Mouse (Mus musculus) hindbrain, embryonic 11.5 days (tissue): ENCODE data around the gene Fbxw24. TPM values are rescaled to one million over a fixed set of nuclear protein-coding genes. Genes with fewer than 3 reads are reported as not detected.

Source experiments
- ATAC-seq: fragments of 200-750 bp; cut with Nextera tagmentation; 2 replicates; pipeline ENCODE4 v1.8.0; 2017; ENCODE audit warnings: mild to moderate bottlenecking, moderate TSS enrichment, moderate library complexity; ENCODE audit not compliant: low FRiP score
- DNase-seq: peaks from one replicate; pipeline ENCODE4 v3.0.0-alpha.2; 2015; ENCODE audit warnings: low spot score
- H3K27ac ChIP-seq: fragments of 300-500 bp; sonication (generic); 2 replicates; pipeline ENCODE4 v1.5.1; 2014; ENCODE audit warnings: mild to moderate bottlenecking, low read depth, low read length
- H3K27me3 ChIP-seq: fragments of 300-500 bp; sonication (generic); 2 replicates; pipeline ENCODE4 v1.6.1; 2014; ENCODE audit warnings: mild to moderate bottlenecking, low read length, moderate library complexity, mixed read lengths; ENCODE audit not compliant: control insufficient read depth, insufficient read depth
- H3K36me3 ChIP-seq: fragments of 300-500 bp; sonication (generic); 2 replicates; pipeline ENCODE4 v1.6.1; 2014; ENCODE audit warnings: mild to moderate bottlenecking, low read length, moderate library complexity, mixed read lengths; ENCODE audit not compliant: control insufficient read depth, insufficient read depth
- H3K4me1 ChIP-seq: fragments of 300-500 bp; sonication (generic); replicated peaks from 2 replicates; pipeline ENCODE4 v1.6.1; 2014; ENCODE audit warnings: low read length, mixed read lengths; ENCODE audit not compliant: control insufficient read depth, insufficient read depth
- H3K4me2 ChIP-seq: fragments of 300-500 bp; sonication (generic); replicated peaks from 2 replicates; pipeline ENCODE4 v1.6.1; 2014; ENCODE audit warnings: mild to moderate bottlenecking, low read depth, low read length
- H3K4me3 ChIP-seq: fragments of 300-500 bp; sonication (generic); 2 replicates; pipeline ENCODE4 v1.5.1; 2014; ENCODE audit warnings: low read depth, low read length
- H3K9ac ChIP-seq: fragments of 300-500 bp; sonication (generic); 2 replicates; pipeline ENCODE4 v1.6.1; 2014; ENCODE audit warnings: low read depth, low read length
- H3K9me3 ChIP-seq: fragments of 300-500 bp; sonication (generic); 2 replicates; pipeline ENCODE4 v1.6.1; 2016; ENCODE audit warnings: low read length; ENCODE audit not compliant: control insufficient read depth
- WGBS: fragments of 180-500 bp; shearing (Covaris S2); extraction: QIAGEN DNeasy Blood & Tissue Kit; methylation state at CpG from one replicate; pipeline ENCODE4 v1.1.7; 2014; 5-methylcytosine and 5-hydroxymethylcytosine counted together
- polyA plus RNA-seq: library from polyadenylated mRNA; unstranded; fragments of >200 nt; fragmentation: Nextera tagmentation; extraction: Ambion mirVana; gene quantifications from 2 replicates; pipeline ENCODE4 v1.2.1, GENCODE M21; 2014

The Fbxw24 gene
- polyA plus RNA-seq, 1 experiment from 2014 or later, result not detected

DNA sequence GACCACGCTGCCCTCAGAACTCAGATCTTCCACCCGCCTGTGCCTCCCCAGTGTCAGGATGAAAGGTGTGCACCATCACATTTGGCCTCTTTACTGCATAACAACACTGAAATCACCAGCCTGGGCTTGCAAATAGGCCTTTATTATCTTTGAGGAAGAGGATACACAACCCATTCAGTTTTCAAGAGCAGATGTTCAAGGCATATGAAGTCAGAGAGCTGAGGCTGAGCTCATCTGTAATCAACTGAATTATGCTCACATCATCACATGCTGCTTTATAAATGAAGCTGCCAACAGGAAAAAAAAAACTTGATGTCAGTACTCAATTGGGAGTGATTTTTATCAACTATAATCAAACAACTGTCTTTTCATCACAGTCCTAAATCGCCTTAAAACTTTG lies 73.4 kb downstream of the Fbxw24 start:
- H3K36me3 ChIP-seq, result no peaks in the 10 kb centered on the region

More for the DNA sequence above, 73.4 kb downstream of the Fbxw24 start:
- Histone ChIP-seq H3K9ac (no peak overlapping the region), H3K4me2 (no peak overlapping the region), H3K27me3 (no peaks in the 10 kb centered on the region), H3K4me3 (no peak overlapping the region), H3K4me1 (no peaks in the 10 kb centered on the region), H3K27ac (no peak overlapping the region), H3K9me3 (no peaks in the 10 kb centered on the region)
- no peak for ATAC-seq
- DNase-seq, result no peak
- 79% methylated on average over 3 of the region's 3 CpGs for WGBS

Other genes starting within 250 kb of the Fbxw24 start
- gene Fbxw22, start 221.8 kb downstream of the Fbxw24 start, polyA plus RNA-seq, result not detected in 2 replicates
- gene Fbxw16, start 176.9 kb downstream of the Fbxw24 start, polyA plus RNA-seq, result not detected in 2 replicates
- 0.09 TPM in 1 of 2 replicates, not detected in the other for gene Fbxw19, start 130.2 kb downstream of the Fbxw24 start, polyA plus RNA-seq
- not detected in 2 replicates for gene Fbxw15, start 57.8 kb downstream of the Fbxw24 start, polyA plus RNA-seq
- gene Fbxw25, start 38.6 kb upstream of the Fbxw24 start, polyA plus RNA-seq, result 0.13 TPM in 1 of 2 replicates, not detected in the other
- 0.10 TPM in 1 of 2 replicates, not detected in the other for gene Fbxw18, start 76.6 kb upstream of the Fbxw24 start, polyA plus RNA-seq
- gene Fbxw26, start 120.0 kb upstream of the Fbxw24 start, polyA plus RNA-seq, result not detected in 2 replicates
- not detected in 2 replicates for gene Fbxw27, start 164.6 kb upstream of the Fbxw24 start, polyA plus RNA-seq
- not detected in 2 replicates for gene Spink8, start 186.2 kb upstream of the Fbxw24 start, polyA plus RNA-seq
- 89.2 and 90.6 TPM in 2 replicates for gene Nme6, start 206.7 kb upstream of the Fbxw24 start, polyA plus RNA-seq
- gene Camp, start 223.6 kb upstream of the Fbxw24 start, polyA plus RNA-seq, result 0.28 and 0.31 TPM in 2 replicates
- gene Cdc25a, start 249.5 kb upstream of the Fbxw24 start, polyA plus RNA-seq, result 24.6 and 33.5 TPM in 2 replicates